Mouse (Mus musculus) embryonic fibroblast, embryonic 13.5 days (primary cell): ENCODE results near the gene Rdh14.

Experiments
- CTCF ChIP-seq: IDR thresholded peaks from 2 replicates; pipeline ENCODE4 v1.5.1; 2011; ENCODE audit warnings: mild to moderate bottlenecking, control low read depth, low read length, moderate library complexity, borderline replicate concordance; ENCODE audit not compliant: insufficient read depth
- POLR2A ChIP-seq: IDR thresholded peaks from 2 replicates; pipeline ENCODE4 v1.6.1; 2011; ENCODE audit warnings: low read depth, mild to moderate bottlenecking, control low read depth, low read length, moderate library complexity

- no peak for TF ChIP-seq CTCF
- TF ChIP-seq POLR2A = no peak
These were observed 40.4 kb downstream of the Rdh14 start for GRCm38 (mm10) chr12:10430999-10431398.
